Mouse (Mus musculus): ENCODE results near the gene Deaf1. TPM values are rescaled to one million over a fixed set of nuclear protein-coding genes. Genes with fewer than 3 reads are reported as not detected.

Gene Deaf1
- total and polyA plus RNA-seq, 3 experiments = 3.5 to 31.6 (median 10.0) TPM

DNA sequence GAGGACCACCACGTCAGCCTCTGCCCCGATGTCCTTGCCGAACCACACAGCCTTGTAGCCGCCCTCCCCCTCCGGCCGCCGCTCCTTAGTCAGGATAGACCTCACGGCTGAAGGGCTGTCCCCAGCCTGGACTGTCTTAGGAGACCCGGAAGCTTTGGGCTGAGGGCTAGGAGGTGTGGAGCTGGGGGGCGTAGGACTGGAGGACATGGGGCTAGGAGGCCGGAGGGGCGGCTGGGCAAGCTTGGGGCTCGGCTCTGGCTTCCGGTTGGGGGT lies 58.3 kb downstream of the Deaf1 start:
- Histone ChIP-seq H3K9ac (ENCODE audit: insufficient read depth, low read depth) (no peak overlapping the region), H3K9me3 (replicated peaks; ENCODE audit: low read length) (no peaks in the 10 kb centered on the region), H3K27ac (ENCODE audit: insufficient read depth, low read depth) (no peak overlapping the region), H3K4me3 (replicated peaks in 1 of 3; ENCODE audit: low read depth in 2 of 3, low read length in 2 of 3, poor library complexity in 1 of 3) (no peak overlapping the region), H3K4me2 (ENCODE audit: insufficient read depth, low read depth, poor library complexity, severe bottlenecking) (no peak overlapping the region), H3K79me2 (replicated peaks; ENCODE audit: control insufficient read depth, extremely low read depth, insufficient read depth, poor library complexity, severe bottlenecking) (no peaks in the 10 kb centered on the region), H3K36me3 (replicated peaks in 1 of 2; ENCODE audit: control insufficient read depth in 1 of 2, insufficient read depth in 1 of 2, low read length in 1 of 2) (peaks cover 5 to 39% of the 10 kb centered on the region in 2 experiments), H3K27me3 (replicated peaks) (no peaks in the 10 kb centered on the region), H3K4me1 (ENCODE audit: control insufficient read depth in 1 of 2, insufficient read depth in 2 of 2) (peaks cover 11 to 26% of the 10 kb centered on the region in 2 experiments)
- no peak for DNase-seq (ENCODE audit: extremely low read depth)
- no peak for TF ChIP-seq MAZ (IDR thresholded peaks at IDR 0.05; ENCODE audit: low read depth, low read length)
- TF ChIP-seq RCOR1 (conservative IDR thresholded peaks at IDR 0.05; ENCODE audit: low read depth, low read length) = no peak
- no peak for TF ChIP-seq POLR2A (IDR thresholded peaks at IDR 0.05; ENCODE audit: low read depth, low read length)
- TF ChIP-seq CHD1 (IDR thresholded peaks at IDR 0.05; ENCODE audit: low read depth, low read length) = no peak
- TF ChIP-seq UBTF (IDR thresholded peaks at IDR 0.05; ENCODE audit: low read depth, low read length) = no peak
- no peak for TF ChIP-seq ELF1 (IDR thresholded peaks at IDR 0.05; ENCODE audit: low read depth, low read length)
- no peak for TF ChIP-seq EP300 (IDR thresholded peaks at IDR 0.05; ENCODE audit: low read length)
- TF ChIP-seq JUND (conservative IDR thresholded peaks at IDR 0.05; ENCODE audit: low read depth, low read length) = no peak
- no peak for TF ChIP-seq USF2 (conservative IDR thresholded peaks at IDR 0.05; ENCODE audit: low read depth, low read length)
- no peak for TF ChIP-seq GABPA (IDR thresholded peaks at IDR 0.05; ENCODE audit: insufficient replicate concordance, low read depth, low read length)
- TF ChIP-seq BHLHE40 (IDR thresholded peaks at IDR 0.05; ENCODE audit: low read depth, low read length) = no peak
- no peak for TF ChIP-seq POLR2AphosphoS2 (IDR thresholded peaks at IDR 0.05; ENCODE audit: low read depth, low read length)
- TF ChIP-seq TCF12 (IDR thresholded peaks at IDR 0.05; ENCODE audit: low read depth, low read length) = no peak
- TF ChIP-seq MYC (IDR thresholded peaks at IDR 0.05; ENCODE audit: low read depth, low read length) = no peak
- no peak for TF ChIP-seq CHD2 (IDR thresholded peaks at IDR 0.05; ENCODE audit: low read length)
- TF ChIP-seq JUN (IDR thresholded peaks at IDR 0.05; ENCODE audit: insufficient read depth, low read depth, low read length) = no peak
- dilution Hi-C loops (cut with MboI; ENCODE audit: extremely low pct_ligation_motif_present, extremely low pct_unique_long_range_greater_than_20kb, low sequenced_read_pairs) = no loop called here
- in situ Hi-C loops (cut with MboI; ENCODE audit: low pct_ligation_motif_present, low pct_unique_long_range_greater_than_20kb, low sequenced_read_pairs) = loop anchor here (10.0 kb wide), 1 partner anchor 96 kb away; no protein-coding TSS in a partner anchor

DNA sequence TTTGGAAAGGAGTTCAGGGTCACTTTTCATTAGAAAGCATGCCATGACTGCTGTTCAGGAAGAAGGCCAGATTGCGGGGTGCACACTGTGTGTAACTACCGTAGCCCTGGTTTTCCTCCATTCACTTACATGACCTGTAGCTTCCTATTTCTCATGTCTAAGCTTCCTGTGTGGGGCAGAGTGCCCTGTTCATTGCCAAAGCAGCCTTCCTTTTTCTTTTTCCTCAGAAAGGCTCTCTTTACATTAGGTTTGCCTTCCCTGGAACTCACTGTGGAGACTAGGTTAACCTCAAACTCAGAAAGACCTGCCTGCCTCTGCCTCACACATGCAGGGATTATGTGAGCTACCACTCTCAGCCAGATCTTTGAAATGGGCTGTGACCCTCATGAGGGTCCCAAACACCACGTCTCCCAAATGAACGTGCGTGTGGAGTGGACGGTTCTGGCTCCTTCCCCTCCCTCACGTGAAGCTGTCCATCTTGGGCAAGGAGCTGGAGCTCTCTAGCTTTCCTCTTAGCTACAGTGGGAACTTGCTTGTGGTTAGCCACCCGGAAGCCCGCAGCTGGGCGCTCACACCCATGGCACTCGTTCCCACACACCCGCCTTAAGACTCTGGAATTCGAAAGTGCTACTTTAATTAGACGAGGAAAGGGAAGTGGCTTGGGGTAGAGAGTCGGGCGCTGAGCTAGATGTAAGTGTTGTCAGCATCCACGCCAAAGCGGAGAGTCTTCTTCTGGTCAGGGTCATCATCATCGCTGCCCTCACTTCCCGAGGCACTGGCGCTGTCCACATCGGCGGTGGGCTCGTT lies 58.8 kb downstream of the Deaf1 start:
- dilution Hi-C loops (cut with MboI; ENCODE audit: extremely low pct_ligation_motif_present, extremely low pct_unique_long_range_greater_than_20kb, low sequenced_read_pairs) = no loop called here

More for the DNA sequence above, 58.8 kb downstream of the Deaf1 start:
- Histone ChIP-seq H3K9me3 (replicated peaks; ENCODE audit: low read length) (no peaks in the 10 kb centered on the region), H3K4me2 (ENCODE audit: insufficient read depth, low read depth, poor library complexity, severe bottlenecking) (no peak overlapping the region), H3K27me3 (replicated peaks) (no peaks in the 10 kb centered on the region), H3K27ac (ENCODE audit: insufficient read depth, low read depth) (no peak overlapping the region), H3K79me2 (replicated peaks; ENCODE audit: control insufficient read depth, extremely low read depth, insufficient read depth, poor library complexity, severe bottlenecking) (no peaks in the 10 kb centered on the region), H3K4me1 (ENCODE audit: control insufficient read depth in 1 of 2, insufficient read depth in 2 of 2) (peaks cover 14 to 27% of the 10 kb centered on the region in 2 experiments), H3K36me3 (replicated peaks in 1 of 2; ENCODE audit: control insufficient read depth in 1 of 2, insufficient read depth in 1 of 2, low read length in 1 of 2) (peaks cover 10 to 40% of the 10 kb centered on the region in 2 experiments), H3K9ac (ENCODE audit: insufficient read depth, low read depth) (no peak overlapping the region), H3K4me3 (replicated peaks in 1 of 3; ENCODE audit: low read depth in 2 of 3, low read length in 2 of 3, poor library complexity in 1 of 3) (no peak overlapping the region)
- TF ChIP-seq HCFC1 (IDR thresholded peaks at IDR 0.05; ENCODE audit: low read depth, low read length) (no peak), PAX5 (IDR thresholded peaks at IDR 0.05; ENCODE audit: low read length) (no peak), NRF1 (IDR thresholded peaks at IDR 0.05; ENCODE audit: low read depth, low read length) (no peak), E2F4 (IDR thresholded peaks at IDR 0.05; ENCODE audit: insufficient replicate concordance, low read depth, low read length) (no peak), SMC3 (IDR thresholded peaks at IDR 0.05; ENCODE audit: low read depth, low read length) (no peak)
- in situ Hi-C loops (cut with MboI; ENCODE audit: low pct_ligation_motif_present, low pct_unique_long_range_greater_than_20kb, low sequenced_read_pairs) = loop anchor here (10.0 kb wide), 1 partner anchor 96 kb away; no protein-coding TSS in a partner anchor
- no peak for DNase-seq (ENCODE audit: extremely low read depth)

Data from CH12.LX (cell line).